Mouse (Mus musculus) brain, embryonic 14.5 days (tissue): ENCODE measurements around the gene Dhrs13.
"Not testable (repeated sequence)": the region's sequence is repeated elsewhere in the genome, so short reads cannot be mapped to it uniquely, and the experiment has no call there.

Experiments
- CTCF ChIP-seq: fragments of 200-500 bp; IDR thresholded peaks from 2 replicates; pipeline ENCODE4 v1.5.1; 2012; ENCODE audit warnings: inconsistent platforms, mild to moderate bottlenecking, moderate library complexity, borderline replicate concordance; ENCODE audit not compliant: insufficient read depth, insufficient read length; ENCODE audit errors: extremely low read depth
- POLR2A ChIP-seq: fragments of 200-500 bp; IDR thresholded peaks from 2 replicates; pipeline ENCODE4 v1.6.1; 2012; ENCODE audit warnings: mild to moderate bottlenecking, inconsistent platforms, borderline replicate concordance; ENCODE audit not compliant: poor library complexity, insufficient read depth, insufficient read length, severe bottlenecking; ENCODE audit errors: extremely low read depth

- TF ChIP-seq POLR2A, CTCF: not testable (repeated sequence)
These were observed 10.3 kb downstream of the Dhrs13 start for GRCm38 (mm10) chr11:78042290-78042870.
